In genomic region chr13:6688790-6689433, GRCm38 (mm10) we compare ENCODE assay signal across 8 mouse cellular contexts. TPM values are rescaled to one million over a fixed set of nuclear protein-coding genes. Genes with fewer than 3 reads are reported as not detected.
DNase-seq lines count a peak whose midpoint lies in the region; ATAC-seq and TF ChIP-seq lines count a peak whose summit lies in the region.

No protein-coding gene starts in this region.

- no peak overlapping the region for H3K4me2 ChIP-seq in heart, postnatal 0 days (ENCODE audit: low read depth, low read length)
- H3K4me2 ChIP-seq in limb, embryonic 13.5 days (replicated peaks) = no peak overlapping the region
- H3K4me2 ChIP-seq in neural tube, embryonic 15.5 days = no peak overlapping the region

- H3K9me3 ChIP-seq in heart, postnatal 0 days (replicated peaks; ENCODE audit: control insufficient read depth, low read length) = no peaks in the 10 kb centered on the region
- H3K9me3 ChIP-seq in limb, embryonic 13.5 days = no peaks in the 10 kb centered on the region
- no peaks in the 10 kb centered on the region for H3K9me3 ChIP-seq in neural tube, embryonic 15.5 days (replicated peaks)

- WGBS in heart, postnatal 0 days = 38% methylated on average over 7 of the region's 7 CpGs
- 48% methylated on average over 7 of the region's 7 CpGs for WGBS in limb, embryonic 13.5 days
- WGBS in neural tube, embryonic 15.5 days = 46% methylated on average over 7 of the region's 7 CpGs

- TF ChIP-seq CTCF in heart, postnatal 0 days (IDR thresholded peaks at IDR 0.05; ENCODE audit: low read depth) = peak; percentile 75
- TF ChIP-seq CTCF in cortical plate, adult 2 months (IDR thresholded peaks at IDR 0.05; ENCODE audit: extremely low read depth, insufficient read depth, low read length) = peak; percentile 56

- ATAC-seq in heart, postnatal 0 days (ENCODE audit: insufficient read depth, low read depth) = no peak
- peak; percentile 74 for ATAC-seq in limb, embryonic 13.5 days (ENCODE audit: low FRiP score, low read depth)
- ATAC-seq in neural tube, embryonic 15.5 days (ENCODE audit: low FRiP score) = peak; percentile 89; the same call in 1 of the 2 replicates

- H3K9ac ChIP-seq in heart, postnatal 0 days (replicated peaks; ENCODE audit: low read depth, low read length) = no peak overlapping the region
- no peak overlapping the region for H3K9ac ChIP-seq in limb, embryonic 13.5 days
- no peak overlapping the region for H3K9ac ChIP-seq in neural tube, embryonic 15.5 days (replicated peaks)

- DNase-seq in heart, postnatal 0 days (ENCODE audit: low spot score) = peak; percentile 67
- DNase-seq in heart, adult 8-10 months (ENCODE audit: low spot score) = no peak
- DNase-seq in ES-CJ7 (ENCODE audit: low read depth, low spot score) = peak; percentile 72
- DNase-seq in induced T-regulatory cell, adult 2 months (ENCODE audit: low read depth) = peak; percentile 75
- DNase-seq in urinary bladder, postnatal 4 days (ENCODE audit: low spot score in 2 of 2) = no peak

- no peak overlapping the region for H3K4me3 ChIP-seq in heart, postnatal 0 days (ENCODE audit: low read depth, low read length)
- H3K4me3 ChIP-seq in cortical plate, adult 2 months (ENCODE audit: insufficient read depth, low read length) = no peak overlapping the region
- H3K4me3 ChIP-seq in limb, embryonic 13.5 days = no peak overlapping the region
- no peak overlapping the region for H3K4me3 ChIP-seq in neural tube, embryonic 15.5 days (replicated peaks)

- TF ChIP-seq POLR2A in cortical plate, adult 2 months (IDR thresholded peaks at IDR 0.05; ENCODE audit: extremely low read depth, insufficient read depth, low read length) = no peak

- H3K27me3 ChIP-seq in heart, postnatal 0 days (ENCODE audit: control insufficient read depth, insufficient read depth, low read length) = no peaks in the 10 kb centered on the region
- no peaks in the 10 kb centered on the region for H3K27me3 ChIP-seq in limb, embryonic 13.5 days
- H3K27me3 ChIP-seq in neural tube, embryonic 15.5 days (replicated peaks) = 0 out of 2 replicates have a peak, but pooled peaks cover 3% of the 10 kb centered on the region

- no peaks in the 10 kb centered on the region for H3K4me1 ChIP-seq in heart, postnatal 0 days (ENCODE audit: control insufficient read depth, insufficient read depth)
- no peaks in the 10 kb centered on the region for H3K4me1 ChIP-seq in cortical plate, adult 2 months (ENCODE audit: control insufficient read depth, insufficient read depth, low read length)
- no peaks in the 10 kb centered on the region for H3K4me1 ChIP-seq in limb, embryonic 13.5 days
- no peaks in the 10 kb centered on the region for H3K4me1 ChIP-seq in neural tube, embryonic 15.5 days

- TF ChIP-seq EP300 in heart, postnatal 0 days (IDR thresholded peaks at IDR 0.05; ENCODE audit: low read depth) = no peak

- no peak overlapping the region for H3K27ac ChIP-seq in heart, postnatal 0 days (ENCODE audit: low read depth)
- H3K27ac ChIP-seq in cortical plate, adult 2 months (ENCODE audit: insufficient read depth, low read length) = no peak overlapping the region
- H3K27ac ChIP-seq in limb, embryonic 13.5 days = no peak overlapping the region
- no peak overlapping the region for H3K27ac ChIP-seq in neural tube, embryonic 15.5 days (replicated peaks)

- no peaks in the 10 kb centered on the region for H3K36me3 ChIP-seq in heart, postnatal 0 days (replicated peaks; ENCODE audit: control insufficient read depth, insufficient read depth, low read length)
- no peaks in the 10 kb centered on the region for H3K36me3 ChIP-seq in limb, embryonic 13.5 days
- H3K36me3 ChIP-seq in neural tube, embryonic 15.5 days = no peaks in the 10 kb centered on the region

RNA-seq across cellular contexts. Expression of gene Pfkp, which starts 40.3 kb away (rescaled TPM):
- 149 and 162 TPM in 2 replicates for total RNA-seq in heart, postnatal 0 days (2014; rRNA removed; ENCODE audit: low replicate concordance)
- 77.3 and 82.9 TPM in 2 replicates for polyA plus RNA-seq in heart, postnatal 0 days (2015; fragmentation: Nextera tagmentation; extraction: Ambion mirVana)
- 10 to 100 TPM; 27.7 to 47.5 (median 33.5) TPM for total RNA-seq in heart, adult 8-10 months (2022)
- polyA plus RNA-seq in cortical plate, adult 2 months (2012; rRNA removed) = 225 and 240 TPM in 2 replicates
- polyA plus RNA-seq in limb, embryonic 13.5 days (2015; fragmentation: Nextera tagmentation; extraction: Ambion mirVana) = 12.9 and 13.1 TPM in 2 replicates
- 441 and 554 TPM in 2 replicates for polyA plus RNA-seq in neural tube, embryonic 15.5 days (2015; fragmentation: Nextera tagmentation; extraction: Ambion mirVana)

Comparison
In these comparisons a context has a peak if more than half of its experiments do, and no peak if none do; other contexts are left out.
1. DNase-seq: peak in heart, postnatal 0 days (single experiment), ES-CJ7 (single experiment) and induced T-regulatory cell, adult 2 months (single experiment); none in heart, adult 8-10 months (single experiment) and urinary bladder, postnatal 4 days (0 of 2).